Mouse (Mus musculus): ENCODE measurements around the gene Stk32b.

- no peak for TF ChIP-seq TCF12 (IDR thresholded peaks at IDR 0.05; ENCODE audit: insufficient read depth, poor library complexity, severe bottlenecking)
- no peak for TF ChIP-seq POLR2A (IDR thresholded peaks at IDR 0.05; ENCODE audit: insufficient read length, low read depth)
- no peak for TF ChIP-seq USF1 (IDR thresholded peaks at IDR 0.05; ENCODE audit: low read depth)
These were observed 124.6 kb downstream of the Stk32b start for GRCm38 (mm10) chr5:37592411-37592810.

All from myocyte (in vitro differentiated cells).